Mouse (Mus musculus): ENCODE measurements around the gene Wdr6.

GRCm38 (mm10) chr9:108608889-108609288 lies 30.4 kb upstream of the Wdr6 start:
- TF ChIP-seq EP300 (IDR thresholded peaks at IDR 0.05; ENCODE audit: insufficient read depth, low read depth, low read length) = no peak
- no peak for TF ChIP-seq POLR2A (IDR thresholded peaks at IDR 0.05; ENCODE audit: insufficient read depth, low read depth, low read length)
